Mouse (Mus musculus) forebrain, embryonic 13.5 days (tissue): ENCODE results near the gene Emg1. TPM values are rescaled to one million over a fixed set of nuclear protein-coding genes. Genes with fewer than 3 reads are reported as not detected.

Source experiments
- ATAC-seq: fragments of 200-750 bp; cut with Nextera tagmentation; 2 replicates; pipeline ENCODE4 v1.8.0; 2017
- H3K27ac ChIP-seq: fragments of 300-500 bp; sonication (generic); 2 replicates; pipeline ENCODE4 v1.5.1; 2015; ENCODE audit warnings: inconsistent platforms, mild to moderate bottlenecking, moderate library complexity
- H3K27me3 ChIP-seq: fragments of 300-500 bp; sonication (generic); 2 replicates; pipeline ENCODE4 v1.6.1; 2015; ENCODE audit warnings: mild to moderate bottlenecking, inconsistent platforms
- H3K36me3 ChIP-seq: fragments of 300-500 bp; sonication (generic); 2 replicates; pipeline ENCODE4 v1.6.1; 2015; ENCODE audit warnings: mild to moderate bottlenecking, inconsistent platforms; ENCODE audit not compliant: poor library complexity, severe bottlenecking
- H3K4me1 ChIP-seq: fragments of 300-500 bp; sonication (generic); 2 replicates; pipeline ENCODE4 v1.6.1; 2015; ENCODE audit warnings: inconsistent platforms
- H3K4me2 ChIP-seq: fragments of 300-500 bp; sonication (generic); 2 replicates; pipeline ENCODE4 v1.6.1; 2015; ENCODE audit warnings: inconsistent platforms, mild to moderate bottlenecking, moderate library complexity
- H3K4me3 ChIP-seq: fragments of 300-500 bp; sonication (generic); 2 replicates; pipeline ENCODE4 v1.5.1; 2015; ENCODE audit warnings: mild to moderate bottlenecking, inconsistent platforms
- H3K9ac ChIP-seq: fragments of 300-500 bp; sonication (generic); 2 replicates; pipeline ENCODE4 v1.6.1; 2015; ENCODE audit warnings: mild to moderate bottlenecking, inconsistent platforms
- H3K9me3 ChIP-seq: fragments of 300-500 bp; sonication (generic); replicated peaks from 2 replicates; pipeline ENCODE4 v1.6.1; 2016; ENCODE audit warnings: inconsistent platforms
- WGBS: fragments of 180-500 bp; shearing (Covaris S2); methylation state at CpG from one replicate; pipeline ENCODE4 v1.1.7; 2015; 5-methylcytosine and 5-hydroxymethylcytosine counted together
- polyA plus RNA-seq: library from polyadenylated mRNA; unstranded; fragments of >200 nt; fragmentation: Nextera tagmentation; extraction: Ambion mirVana; gene quantifications from 2 replicates; pipeline ENCODE4 v1.2.1, GENCODE M21; 2015

Gene Emg1
- polyA plus RNA-seq, 1 experiment from 2014 or later, result 209 TPM

- Histone ChIP-seq H3K36me3 (peaks cover 74% of the 10 kb centered on the region), H3K9me3 (no peaks in the 10 kb centered on the region), H3K4me2 (peak overlapping the region; percentile 95), H3K4me1 (peaks cover 28% of the 10 kb centered on the region), H3K9ac (peak overlapping the region; percentile 84; the same call in 1 of the 2 replicates), H3K27ac (no peak overlapping the region), H3K27me3 (no peaks in the 10 kb centered on the region), H3K4me3 (peak overlapping the region; percentile 54)
- WGBS, result 93% methylated on average over 7 of the region's 7 CpGs
- ATAC-seq, result no peak
Observed at GRCm38 (mm10) chr6:124746654-124747632, 35.0 kb upstream of the Emg1 start.

GRCm38 (mm10) chr6:124746296-124746605 lies 34.3 kb upstream of the Emg1 start:
- no peaks in the 10 kb centered on the region for H3K9me3 ChIP-seq
- H3K9ac ChIP-seq, result peak overlapping the region; percentile 84
- 17% methylated on average over 8 of the region's 8 CpGs for WGBS
- peak; percentile 11 for ATAC-seq
- H3K4me3 ChIP-seq, result peak overlapping the region; percentile 54
- peak overlapping the region; percentile 95 for H3K4me2 ChIP-seq
- peaks cover 33% of the 10 kb centered on the region for H3K4me1 ChIP-seq
- H3K36me3 ChIP-seq, result peaks cover 70% of the 10 kb centered on the region
- H3K27ac ChIP-seq, result peak overlapping the region; percentile 90
- no peaks in the 10 kb centered on the region for H3K27me3 ChIP-seq

DNA sequence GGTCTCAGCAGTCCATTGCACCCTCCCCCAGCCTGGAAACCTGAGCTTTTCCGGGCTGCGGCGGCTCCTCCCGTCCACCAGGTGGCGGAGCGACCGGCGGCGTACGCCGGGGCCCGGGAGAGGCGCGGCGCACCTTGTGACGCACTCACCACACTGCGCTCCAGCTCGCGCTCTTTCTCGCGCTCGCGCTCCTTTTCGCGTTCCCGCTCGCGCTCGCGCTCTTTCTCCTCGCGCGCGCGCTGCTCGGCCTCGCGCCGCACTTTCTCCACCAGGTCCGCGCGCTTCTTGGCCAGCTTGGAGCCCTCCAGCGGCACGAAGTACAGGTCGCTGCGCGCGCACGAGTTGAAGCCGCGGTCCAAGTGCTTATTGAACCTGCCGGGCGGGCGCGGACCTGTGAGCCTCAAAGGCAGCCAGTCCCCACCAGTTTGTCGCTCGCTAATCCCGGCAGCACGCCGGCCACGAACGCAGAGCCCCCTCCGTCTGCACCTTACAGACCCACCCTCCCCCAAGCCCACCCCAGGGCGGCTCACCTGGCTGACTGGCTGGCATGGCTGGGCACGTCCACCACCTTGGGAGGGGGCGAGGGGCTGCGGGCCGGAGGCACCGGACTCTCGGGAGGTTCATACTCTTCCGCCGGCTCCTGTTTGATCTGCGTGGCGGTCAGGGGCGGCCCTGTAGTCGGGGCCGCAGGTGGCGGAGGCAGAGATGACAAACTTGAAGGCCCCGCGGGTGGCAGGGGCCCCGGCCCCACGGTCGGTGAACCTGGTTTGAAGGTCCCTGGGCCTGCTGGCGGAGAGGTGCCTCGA lies 33.7 kb upstream of the Emg1 start:
- no peaks in the 10 kb centered on the region for H3K9me3 ChIP-seq
- peak overlapping the region; percentile 95 for H3K4me2 ChIP-seq
- peak overlapping the region; percentile 90 for H3K27ac ChIP-seq
- peak overlapping the region; percentile 84 for H3K9ac ChIP-seq
- under 1% methylated on average over 84 of the region's 85 CpGs for WGBS
- H3K36me3 ChIP-seq, result peaks cover 68% of the 10 kb centered on the region
- no peaks in the 10 kb centered on the region for H3K27me3 ChIP-seq
- peaks cover 33% of the 10 kb centered on the region for H3K4me1 ChIP-seq
- peak overlapping the region; percentile 54 for H3K4me3 ChIP-seq
- ATAC-seq, result peak; percentile 85

GRCm38 (mm10) chr6:124744755-124745321 lies 32.9 kb upstream of the Emg1 start:
- H3K4me1 ChIP-seq, result peaks cover 37% of the 10 kb centered on the region
- H3K27me3 ChIP-seq, result no peaks in the 10 kb centered on the region
- WGBS, result 72% methylated on average over 26 of the region's 26 CpGs
- no peaks in the 10 kb centered on the region for H3K9me3 ChIP-seq
- H3K27ac ChIP-seq, result peak overlapping the region; percentile 90
- peak overlapping the region; percentile 95 for H3K4me2 ChIP-seq
- peaks cover 62% of the 10 kb centered on the region for H3K36me3 ChIP-seq
- ATAC-seq, result no peak
- no peak overlapping the region for H3K9ac ChIP-seq
- H3K4me3 ChIP-seq, result peak overlapping the region; percentile 54

GRCm38 (mm10) chr6:124743647-124744046 lies 31.7 kb upstream of the Emg1 start:
- Histone ChIP-seq H3K4me3 (no peak overlapping the region), H3K27ac (no peak overlapping the region; the same call in 1 of the 2 replicates), H3K9me3 (no peaks in the 10 kb centered on the region), H3K4me2 (no peak overlapping the region), H3K36me3 (peaks cover 56% of the 10 kb centered on the region), H3K9ac (no peak overlapping the region), H3K4me1 (peaks cover 49% of the 10 kb centered on the region), H3K27me3 (no peaks in the 10 kb centered on the region)
- ATAC-seq, result no peak
- WGBS, result 91% methylated on average over 8 of the region's 8 CpGs

- Histone ChIP-seq H3K9me3 (no peaks in the 10 kb centered on the region), H3K36me3 (peaks cover 52% of the 10 kb centered on the region), H3K4me3 (no peak overlapping the region), H3K9ac (no peak overlapping the region), H3K4me1 (peaks cover 53% of the 10 kb centered on the region), H3K27ac (no peak overlapping the region), H3K27me3 (no peaks in the 10 kb centered on the region), H3K4me2 (no peak overlapping the region)
- no peak for ATAC-seq
- 91% methylated on average over 15 of the region's 15 CpGs for WGBS
Observed at GRCm38 (mm10) chr6:124742839-124743514, 31.0 kb upstream of the Emg1 start.

GRCm38 (mm10) chr6:124741842-124742241 lies 29.9 kb upstream of the Emg1 start:
- peak overlapping the region; percentile 78 for H3K4me2 ChIP-seq
- peaks cover 48% of the 10 kb centered on the region for H3K4me1 ChIP-seq
- H3K9ac ChIP-seq, result peak overlapping the region; percentile 95
- no peak for ATAC-seq
- H3K27me3 ChIP-seq, result no peaks in the 10 kb centered on the region
- no peaks in the 10 kb centered on the region for H3K9me3 ChIP-seq
- peak overlapping the region; percentile 67 for H3K4me3 ChIP-seq
- 65% methylated on average over 3 of the region's 3 CpGs for WGBS
- peak overlapping the region; percentile 100 for H3K27ac ChIP-seq
- H3K36me3 ChIP-seq, result peaks cover 41% of the 10 kb centered on the region

GRCm38 (mm10) chr6:124740888-124741761 lies 29.1 kb upstream of the Emg1 start, which contains the start of gene Grcc10:
Gene Grcc10 (minus strand): TSS chr6:124741374.
- Histone ChIP-seq H3K4me1 (peaks cover 41% of the 10 kb centered on the region), H3K27me3 (no peaks in the 10 kb centered on the region), H3K27ac (peak within 1 kb of the TSS; percentile 100), H3K4me2 (peak within 1 kb of the TSS; percentile 78), H3K9ac (peak within 1 kb of the TSS; percentile 95), H3K36me3 (peaks cover 38% of the 10 kb centered on the region), H3K9me3 (no peaks in the 10 kb centered on the region), H3K4me3 (peak within 1 kb of the TSS; percentile 67)
- WGBS, result under 1% methylated on average over 41 of the region's 41 CpGs
- ATAC-seq, result peak; percentile 85

- Histone ChIP-seq H3K9me3 (no peaks in the 10 kb centered on the region), H3K27ac (peak overlapping the region; percentile 100), H3K4me2 (peak overlapping the region; percentile 78), H3K9ac (peak overlapping the region; percentile 95), H3K27me3 (no peaks in the 10 kb centered on the region), H3K4me1 (peaks cover 37% of the 10 kb centered on the region), H3K36me3 (peaks cover 38% of the 10 kb centered on the region), H3K4me3 (peak overlapping the region; percentile 67)
- WGBS, result under 1% methylated on average over 28 of the region's 29 CpGs
- peak; percentile 29 for ATAC-seq
Observed at GRCm38 (mm10) chr6:124740211-124740887, 28.4 kb upstream of the Emg1 start.

- Histone ChIP-seq H3K27ac (peak overlapping the region; percentile 100), H3K4me1 (peaks cover 34% of the 10 kb centered on the region), H3K9ac (peak overlapping the region; percentile 45; the same call in 1 of the 2 replicates), H3K36me3 (peaks cover 29% of the 10 kb centered on the region), H3K9me3 (no peaks in the 10 kb centered on the region), H3K27me3 (no peaks in the 10 kb centered on the region), H3K4me3 (0 out of 2 replicates have a peak overlapping the region, but pooled peaks have one; percentile 67), H3K4me2 (peak overlapping the region; percentile 78)
- no peak for ATAC-seq
- WGBS, result 87% methylated on average over 10 of the region's 10 CpGs
Observed at GRCm38 (mm10) chr6:124739231-124739796, 27.3 kb upstream of the Emg1 start.
